Mouse (Mus musculus) MEL (cell line): Measurements from ENCODE around the gene Sik3. TPM values are rescaled to one million over a fixed set of nuclear protein-coding genes. Genes with fewer than 3 reads are reported as not detected.

Source experiments
- DNase-seq: peaks from one replicate; pipeline ENCODE4 v3.0.0; 2011; ENCODE audit warnings: low read depth, low spot score
- H3K27ac ChIP-seq: 2 replicates; pipeline ENCODE4 v1.5.1; 2012; ENCODE audit warnings: low read depth, mild to moderate bottlenecking, control low read depth, low read length, moderate library complexity; ENCODE audit not compliant: control insufficient read depth
- H3K27me3 ChIP-seq, 2 experiments: fragments of 150-350 bp in 1 of 2; sonication (generic) in 1 of 2; 2 replicates each; pipeline ENCODE4 v1.6.1; 2012; ENCODE audit warnings: low read length in 2 of 2, mild to moderate bottlenecking in 2 of 2, improper control_type of control experiment in 1 of 2, moderate library complexity in 1 of 2; ENCODE audit not compliant: insufficient read depth in 2 of 2, control insufficient read depth in 1 of 2
- H3K36me3 ChIP-seq, 2 experiments: 2 replicates each; pipeline ENCODE4 v1.6.1; 2012 to 2014; ENCODE audit warnings: low read length in 2 of 2, improper control_type of control experiment in 1 of 2, inconsistent platforms in 1 of 2, mild to moderate bottlenecking in 1 of 2; ENCODE audit not compliant: insufficient read depth in 2 of 2, control insufficient read depth in 1 of 2
- H3K4me1 ChIP-seq, 2 experiments: fragments of 150-350 bp in 1 of 2; sonication (generic) in 1 of 2; 2 replicates each; pipeline ENCODE4 v1.6.1; 2012; ENCODE audit warnings: low read length in 2 of 2, improper control_type of control experiment in 1 of 2, mild to moderate bottlenecking in 1 of 2; ENCODE audit not compliant: insufficient read depth in 2 of 2, control insufficient read depth in 1 of 2
- H3K4me3 ChIP-seq, 2 experiments: fragments of 150-350 bp in 1 of 2; sonication (generic) in 1 of 2; 2 replicates each; pipeline ENCODE4 v1.5.1; 2012; ENCODE audit warnings: low read depth in 2 of 2, low read length in 2 of 2, mild to moderate bottlenecking in 2 of 2, moderate library complexity in 2 of 2, control low read depth in 1 of 2, improper control_type of control experiment in 1 of 2; ENCODE audit not compliant: control insufficient read depth in 1 of 2, insufficient read depth in 1 of 2
- H3K79me2 ChIP-seq: 2 replicates; pipeline ENCODE4 v1.6.1; 2012; ENCODE audit warnings: mild to moderate bottlenecking, low read length, moderate library complexity; ENCODE audit not compliant: control insufficient read depth, poor library complexity, insufficient read depth
- H3K9ac ChIP-seq: 2 replicates; pipeline ENCODE4 v1.6.1; 2012; ENCODE audit warnings: low read depth, mild to moderate bottlenecking, control low read depth, low read length, moderate library complexity; ENCODE audit not compliant: control insufficient read depth, poor library complexity, severe bottlenecking
- H3K9me3 ChIP-seq: fragments of 150-350 bp; sonication (generic); replicated peaks from 2 replicates; pipeline ENCODE4 v1.6.1; 2012; ENCODE audit warnings: mild to moderate bottlenecking, low read length, improper control_type of control experiment, moderate library complexity; ENCODE audit not compliant: insufficient read depth
- CHD1 ChIP-seq: IDR thresholded peaks from 2 replicates; pipeline ENCODE4 v1.6.1; 2012; ENCODE audit warnings: low read depth, mild to moderate bottlenecking, inconsistent platforms, low read length, improper control_type of control experiment
- CHD2 ChIP-seq: IDR thresholded peaks from 2 replicates; pipeline ENCODE4 v1.6.1; 2011; ENCODE audit warnings: low read length, improper control_type of control experiment
- E2F4 ChIP-seq: IDR thresholded peaks from 2 replicates; pipeline ENCODE4 v1.6.1; 2011; ENCODE audit warnings: low read depth, low read length, improper control_type of control experiment, borderline replicate concordance
- ELF1 ChIP-seq: IDR thresholded peaks from 2 replicates; pipeline ENCODE4 v1.6.1; 2014; ENCODE audit warnings: low read depth, mild to moderate bottlenecking, inconsistent platforms, low read length, improper control_type of control experiment, moderate library complexity
- EP300 ChIP-seq, 2 experiments: IDR thresholded peaks; 2 replicates each; pipeline ENCODE4 v1.6.1; 2011; ENCODE audit warnings: improper control_type of control experiment in 2 of 2, low read length in 2 of 2, low read depth in 1 of 2, mild to moderate bottlenecking in 1 of 2
- ETS1 ChIP-seq: IDR thresholded peaks from 2 replicates; pipeline ENCODE4 v1.6.1; 2012; ENCODE audit warnings: low read depth, mild to moderate bottlenecking, inconsistent platforms, low read length, improper control_type of control experiment, moderate library complexity
- GABPA ChIP-seq: IDR thresholded peaks from 2 replicates; pipeline ENCODE4 v1.6.1; 2012; ENCODE audit warnings: low read depth, mild to moderate bottlenecking, inconsistent platforms, low read length, improper control_type of control experiment, moderate library complexity
- KAT2A ChIP-seq: conservative IDR thresholded peaks from 2 replicates; pipeline ENCODE4 v1.6.1; 2012; ENCODE audit warnings: low read depth, low read length, improper control_type of control experiment, inconsistent platforms
- MAFK ChIP-seq: IDR thresholded peaks from 2 replicates; pipeline ENCODE4 v1.6.1; 2011; ENCODE audit warnings: low read depth, mild to moderate bottlenecking, low read length, improper control_type of control experiment, borderline replicate concordance
- MAZ ChIP-seq: IDR thresholded peaks from 2 replicates; pipeline ENCODE4 v1.6.1; 2012; ENCODE audit warnings: low read depth, mild to moderate bottlenecking, inconsistent platforms, low read length, improper control_type of control experiment
- MYC ChIP-seq: IDR thresholded peaks from 2 replicates; pipeline ENCODE4 v1.6.1; 2011; ENCODE audit warnings: low read depth, mild to moderate bottlenecking, low read length, improper control_type of control experiment, moderate library complexity
- NELFE ChIP-seq: IDR thresholded peaks from 2 replicates; pipeline ENCODE4 v1.6.1; 2011; ENCODE audit warnings: low read depth, low read length, improper control_type of control experiment
- POLR2A ChIP-seq, 2 experiments: IDR thresholded peaks; 2 replicates each; pipeline ENCODE4 v1.6.1; 2011 to 2012; ENCODE audit warnings: low read length in 2 of 2, mild to moderate bottlenecking in 2 of 2, control low read depth in 1 of 2, improper control_type of control experiment in 1 of 2, low read depth in 1 of 2, moderate library complexity in 1 of 2; ENCODE audit not compliant: control insufficient read depth in 1 of 2, insufficient read depth in 1 of 2, poor library complexity in 1 of 2
- POLR2AphosphoS2 ChIP-seq: IDR thresholded peaks from 2 replicates; pipeline ENCODE4 v1.6.1; 2011; ENCODE audit warnings: low read length, improper control_type of control experiment
- RCOR1 ChIP-seq: IDR thresholded peaks from 2 replicates; pipeline ENCODE4 v1.6.1; 2012; ENCODE audit warnings: low read depth, mild to moderate bottlenecking, inconsistent platforms, low read length, improper control_type of control experiment
- SIN3A ChIP-seq: IDR thresholded peaks from 2 replicates; pipeline ENCODE4 v1.6.1; 2012; ENCODE audit warnings: low read length, improper control_type of control experiment, inconsistent platforms
- TCF12 ChIP-seq: IDR thresholded peaks from 2 replicates; pipeline ENCODE4 v1.6.1; 2014; ENCODE audit warnings: low read depth, mild to moderate bottlenecking, inconsistent platforms, low read length, improper control_type of control experiment, moderate library complexity
- ZMIZ1 ChIP-seq: IDR thresholded peaks from 2 replicates; pipeline ENCODE4 v1.6.1; 2012; ENCODE audit warnings: low read depth, mild to moderate bottlenecking, inconsistent platforms, low read length, improper control_type of control experiment, moderate library complexity
- polyA plus RNA-seq, 2 experiments: library from polyadenylated mRNA; stranded (reverse) in 1 of 2; unstranded in 1 of 2; fragments of >175 nt in 1 of 2; fragments of >200 nt in 1 of 2; gene quantifications; 2 replicates each; pipeline versions ENCODE4 v1.2.1 to v1.2.4; 2012; ENCODE audit warnings: low replicate concordance in 2 of 2, low read depth in 1 of 2; ENCODE audit not compliant: insufficient read length in 2 of 2, insufficient read depth in 1 of 2, missing spikeins in 1 of 2
- total RNA-seq: library from RNA; depleted of rRNA; stranded (reverse); fragments of 300-350 nt; gene quantifications from 2 replicates; pipeline ENCODE4 v1.2.3, GENCODE M21; 2012

The Sik3 gene
- total and polyA plus RNA-seq, 3 experiments = 78.7 to 111 TPM; not detected in 1

DNA sequence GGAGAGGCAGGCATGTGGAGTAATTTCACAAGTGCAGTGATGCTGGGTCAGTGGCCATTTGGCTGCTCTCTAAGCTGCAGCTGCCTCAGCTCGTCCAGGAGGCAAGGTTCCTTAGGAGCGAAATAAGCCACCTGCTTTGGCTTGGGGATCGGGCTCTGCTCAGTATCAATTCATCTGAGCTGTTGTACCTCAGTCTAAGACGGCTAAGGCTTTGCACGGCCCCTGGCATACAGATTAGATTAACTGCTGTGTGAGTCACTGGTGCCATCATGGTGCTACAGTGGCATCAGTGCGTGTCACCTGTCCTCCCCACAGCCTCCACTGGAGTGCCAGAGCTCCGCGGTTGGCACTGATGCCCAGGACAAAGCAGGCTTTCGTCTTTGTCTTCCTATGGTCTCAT, 166.0 kb downstream of the Sik3 start:
- Histone ChIP-seq H3K36me3 (peaks cover 8 to 29% of the 10 kb centered on the region in 2 experiments), H3K9me3 (no peaks in the 10 kb centered on the region), H3K27me3 (no peaks in the 10 kb centered on the region), H3K9ac (no peak overlapping the region), H3K4me1 (peaks cover 12 to 30% of the 10 kb centered on the region in 2 experiments), H3K4me3 (no peak overlapping the region), H3K27ac (no peak overlapping the region), H3K79me2 (no peaks in the 10 kb centered on the region; the same call in 1 of the 2 replicates)
- no peak for DNase-seq
- no peak for TF ChIP-seq CHD2
- TF ChIP-seq POLR2A (IDR thresholded peaks at IDR 0.05; ENCODE audit: control insufficient read depth in 1 of 2, insufficient read depth in 1 of 2, low read depth in 1 of 2, low read length in 2 of 2, poor library complexity in 1 of 2) = no peak
- no peak for TF ChIP-seq POLR2AphosphoS2
- no peak for TF ChIP-seq MYC
- TF ChIP-seq ELF1 = no peak
- TF ChIP-seq ETS1 = no peak
- no peak for TF ChIP-seq E2F4
- TF ChIP-seq MAZ = no peak
- no peak for TF ChIP-seq RCOR1
- no peak for TF ChIP-seq GABPA
- no peak for TF ChIP-seq SIN3A
- TF ChIP-seq TCF12 = no peak
- no peak for TF ChIP-seq EP300 (IDR thresholded peaks at IDR 0.05; ENCODE audit: low read depth in 1 of 2, low read length in 2 of 2)

DNA sequence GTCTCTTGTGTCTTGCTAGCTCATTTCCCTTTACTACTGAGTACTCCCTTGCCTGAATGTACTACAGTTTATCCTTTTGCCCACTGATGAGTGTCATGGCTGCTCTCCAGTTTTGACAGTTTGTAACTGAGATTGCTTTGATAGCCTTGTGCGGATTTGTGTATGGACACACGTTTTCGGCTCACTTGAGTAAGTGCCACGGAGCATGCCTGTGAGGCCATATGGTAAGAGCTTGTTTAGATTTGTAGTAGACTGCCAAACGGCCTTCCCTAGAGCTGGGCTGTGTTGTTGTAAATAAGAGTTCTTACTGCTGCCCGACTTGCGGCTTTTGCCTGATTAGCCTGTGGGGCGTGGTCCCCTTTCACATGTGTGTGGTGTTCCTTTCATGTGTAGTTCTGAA, 168.7 kb downstream of the Sik3 start:
- Histone ChIP-seq H3K9ac (no peak overlapping the region), H3K27ac (no peak overlapping the region), H3K4me3 (no peak overlapping the region), H3K27me3 (no peaks in the 10 kb centered on the region), H3K4me1 (peaks cover under 1 to 6% of the 10 kb centered on the region in 2 experiments; a peak in 3 of 4 replicates), H3K36me3 (peaks cover 10 to 12% of the 10 kb centered on the region in 2 experiments), H3K79me2 (no peaks in the 10 kb centered on the region), H3K9me3 (no peaks in the 10 kb centered on the region)
- DNase-seq = no peak
- no peak for TF ChIP-seq EP300 (IDR thresholded peaks at IDR 0.05; ENCODE audit: low read depth in 1 of 2, low read length in 2 of 2)
- TF ChIP-seq ZMIZ1 = no peak
- no peak for TF ChIP-seq NELFE
- no peak for TF ChIP-seq KAT2A
- TF ChIP-seq ELF1 = no peak
- no peak for TF ChIP-seq CHD1
- no peak for TF ChIP-seq MAFK
- TF ChIP-seq MYC = no peak
- TF ChIP-seq CHD2 = no peak
